Mouse (Mus musculus) heart, postnatal 0 days (tissue): ENCODE data around the gene Cmas. TPM values are rescaled to one million over a fixed set of nuclear protein-coding genes. Genes with fewer than 3 reads are reported as not detected.

Source experiments
- ATAC-seq: fragments of 200-750 bp; cut with Nextera tagmentation; 2 replicates; pipeline ENCODE4 v1.8.0; 2017; ENCODE audit warnings: low read depth, moderate number of reproducible peaks, moderate library complexity; ENCODE audit not compliant: insufficient read depth
- DNase-seq: peaks from one replicate; pipeline ENCODE4 v3.0.0-alpha.2; 2016; ENCODE audit warnings: low spot score
- H3K27ac ChIP-seq: fragments of 300-500 bp; sonication (generic); 2 replicates; pipeline ENCODE4 v1.5.1; 2014; ENCODE audit warnings: low read depth, mild to moderate bottlenecking
- H3K27me3 ChIP-seq: fragments of 300-500 bp; sonication (generic); 2 replicates; pipeline ENCODE4 v1.6.1; 2014; ENCODE audit warnings: low read length, mixed read lengths; ENCODE audit not compliant: control insufficient read depth, insufficient read depth
- H3K36me3 ChIP-seq: fragments of 300-500 bp; sonication (generic); replicated peaks from 2 replicates; pipeline ENCODE4 v1.6.1; 2014; ENCODE audit warnings: low read length, mixed read lengths; ENCODE audit not compliant: control insufficient read depth, insufficient read depth
- H3K4me1 ChIP-seq: fragments of 300-500 bp; sonication (generic); 2 replicates; pipeline ENCODE4 v1.6.1; 2014; ENCODE audit warnings: antibody characterized with exemption; ENCODE audit not compliant: control insufficient read depth, insufficient read depth
- H3K4me2 ChIP-seq: fragments of 300-500 bp; sonication (generic); 2 replicates; pipeline ENCODE4 v1.6.1; 2014; ENCODE audit warnings: low read depth, mild to moderate bottlenecking, low read length, moderate library complexity
- H3K4me3 ChIP-seq: fragments of 300-500 bp; sonication (generic); 2 replicates; pipeline ENCODE4 v1.5.1; 2014; ENCODE audit warnings: low read depth, low read length
- H3K9ac ChIP-seq: fragments of 300-500 bp; sonication (generic); replicated peaks from 2 replicates; pipeline ENCODE4 v1.6.1; 2014; ENCODE audit warnings: low read depth, low read length, mixed read lengths
- H3K9me3 ChIP-seq: fragments of 300-500 bp; sonication (generic); replicated peaks from 2 replicates; pipeline ENCODE4 v1.6.1; 2016; ENCODE audit warnings: low read length; ENCODE audit not compliant: control insufficient read depth
- CTCF ChIP-seq: IDR thresholded peaks from 2 replicates; pipeline ENCODE4 v1.5.1; 2016; ENCODE audit warnings: antibody characterized with exemption, control low read depth, low read depth
- EP300 ChIP-seq: IDR thresholded peaks from 2 replicates; pipeline ENCODE4 v1.6.1; 2016; ENCODE audit warnings: antibody characterized with exemption, low read depth
- WGBS: fragments of 180-500 bp; shearing (Covaris S2); extraction: QIAGEN DNeasy Blood & Tissue Kit; methylation state at CpG from one replicate; pipeline ENCODE4 v1.1.7; 2014; 5-methylcytosine and 5-hydroxymethylcytosine counted together
- polyA plus RNA-seq: library from polyadenylated mRNA; unstranded; fragments of >200 nt; fragmentation: Nextera tagmentation; extraction: Ambion mirVana; gene quantifications from 2 replicates; pipeline ENCODE4 v1.2.1, GENCODE M21; 2015
- total RNA-seq: library from RNA; depleted of rRNA; stranded (reverse); fragments of >200 nt; gene quantifications from 2 replicates; pipeline ENCODE4 v1.2.3, GENCODE M21; 2014; ENCODE audit warnings: low replicate concordance

Cmas gene
- total and polyA plus RNA-seq, 2 experiments from 2014 or later = 30.0 to 47.5 TPM

DNA sequence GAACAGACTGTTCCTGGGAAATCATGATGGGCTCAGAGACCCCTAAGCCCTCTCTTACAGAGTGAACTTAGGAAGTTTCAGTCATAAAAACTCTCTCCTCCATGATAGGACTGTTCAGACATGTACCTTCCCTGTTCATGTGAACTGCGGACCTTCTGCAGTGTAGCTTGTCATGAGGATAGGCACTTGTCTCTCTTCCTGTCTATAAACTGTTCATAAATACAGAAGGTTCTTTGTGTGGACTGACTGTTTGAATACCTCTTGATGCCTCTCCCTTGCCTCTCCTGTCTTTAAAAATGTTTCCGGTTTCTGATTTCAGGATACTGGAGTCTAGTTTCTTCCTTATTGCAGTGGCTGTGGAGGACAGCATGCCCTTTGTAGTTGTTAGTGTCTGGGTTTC is 3.1 kb downstream of the Cmas start:
- Histone ChIP-seq H3K4me1 (peaks cover 3% of the 10 kb centered on the region; the same call in 1 of the 2 replicates), H3K9ac (no peak overlapping the region), H3K27me3 (no peaks in the 10 kb centered on the region), H3K27ac (no peak overlapping the region), H3K4me3 (no peak overlapping the region), H3K4me2 (no peak overlapping the region), H3K9me3 (no peaks in the 10 kb centered on the region), H3K36me3 (peaks cover 31% of the 10 kb centered on the region)
- no peak for DNase-seq
- 82% methylated on average over 2 of the region's 2 CpGs for WGBS
- ATAC-seq = no peak
- no peak for TF ChIP-seq CTCF

DNA sequence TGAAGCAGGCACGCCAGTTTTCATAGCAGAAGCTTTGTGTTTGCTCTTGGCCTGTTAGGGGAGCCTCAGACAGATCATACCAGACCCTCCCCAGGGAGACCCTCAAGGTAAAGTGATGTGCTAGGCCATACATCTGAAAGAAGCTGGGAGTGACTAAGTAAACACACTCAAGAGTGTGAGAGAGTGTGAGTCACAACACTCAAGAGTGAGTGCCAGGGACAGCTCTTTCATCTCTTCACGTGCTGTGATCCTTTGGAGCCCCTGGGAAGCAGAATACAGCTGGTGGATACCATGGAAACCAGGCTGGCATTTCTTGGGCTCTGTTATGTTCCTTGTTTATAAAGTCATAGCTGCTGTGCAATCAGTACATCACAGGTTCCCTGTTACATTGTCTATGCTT is 8.4 kb downstream of the Cmas start:
- 85% methylated on average over 2 of the region's 2 CpGs for WGBS
- Histone ChIP-seq H3K4me1 (no peaks in the 10 kb centered on the region), H3K27me3 (no peaks in the 10 kb centered on the region), H3K4me2 (no peak overlapping the region), H3K9me3 (no peaks in the 10 kb centered on the region), H3K27ac (no peak overlapping the region), H3K9ac (no peak overlapping the region), H3K4me3 (no peak overlapping the region), H3K36me3 (peaks cover 73% of the 10 kb centered on the region)
- DNase-seq = no peak
- no peak for ATAC-seq
- TF ChIP-seq EP300 (no peak), CTCF (no peak)

DNA sequence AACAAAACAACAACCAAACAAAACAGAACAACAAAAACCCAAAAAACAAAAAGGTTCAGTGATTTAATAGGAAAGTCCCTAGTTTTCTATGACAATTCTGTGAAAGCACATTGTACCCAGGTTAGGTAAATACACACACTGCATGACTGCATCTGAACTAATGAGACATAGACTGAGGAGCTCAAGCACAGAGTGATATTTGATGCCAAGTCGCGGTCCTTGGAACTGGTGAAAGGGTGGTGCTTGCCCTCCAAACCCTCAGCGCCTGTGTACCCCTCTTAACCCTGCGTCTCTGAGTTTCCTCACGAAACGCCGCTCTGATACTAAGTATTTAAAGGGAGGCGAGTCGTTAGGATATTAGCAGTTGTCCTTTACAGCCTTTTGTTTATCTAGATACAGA is 10.8 kb downstream of the Cmas start:
- DNase-seq = no peak
- H3K9ac ChIP-seq = no peak overlapping the region
- H3K36me3 ChIP-seq = peaks cover 69% of the 10 kb centered on the region
- H3K27me3 ChIP-seq = no peaks in the 10 kb centered on the region
- H3K27ac ChIP-seq = no peak overlapping the region
- H3K9me3 ChIP-seq = no peaks in the 10 kb centered on the region
- 89% methylated on average over 9 of the region's 9 CpGs for WGBS
- no peaks in the 10 kb centered on the region for H3K4me1 ChIP-seq
- H3K4me3 ChIP-seq = no peak overlapping the region
- TF ChIP-seq CTCF (no peak), EP300 (no peak)
- no peak overlapping the region for H3K4me2 ChIP-seq
- no peak for ATAC-seq

DNA sequence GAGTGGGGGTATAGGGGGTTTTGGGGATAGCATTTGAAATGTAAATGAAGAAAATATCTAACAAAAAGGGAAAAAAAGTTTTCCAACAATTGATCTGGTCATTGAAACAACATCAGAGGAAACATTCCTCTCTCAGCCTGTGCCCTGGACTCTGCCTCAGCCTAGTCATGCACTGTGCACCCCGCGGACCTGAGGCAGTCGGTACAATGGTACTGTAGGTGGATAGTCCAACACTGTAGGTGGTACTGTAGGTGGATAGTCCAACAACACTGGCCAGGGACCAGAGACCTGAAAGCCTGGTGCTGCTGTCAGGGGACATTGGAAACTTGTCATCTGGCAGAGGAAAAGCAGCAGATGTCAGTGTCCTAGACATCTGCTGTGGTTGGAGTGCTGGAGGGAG is 13.4 kb downstream of the Cmas start:
- DNase-seq = no peak
- no peaks in the 10 kb centered on the region for H3K9me3 ChIP-seq
- no peak for TF ChIP-seq CTCF
- no peak for TF ChIP-seq EP300
- H3K4me1 ChIP-seq = no peaks in the 10 kb centered on the region
- H3K27ac ChIP-seq = no peak overlapping the region
- H3K4me2 ChIP-seq = no peak overlapping the region
- peaks cover 84% of the 10 kb centered on the region for H3K36me3 ChIP-seq
- no peak overlapping the region for H3K9ac ChIP-seq
- H3K4me3 ChIP-seq = no peak overlapping the region
- no peaks in the 10 kb centered on the region for H3K27me3 ChIP-seq
- no peak for ATAC-seq
- WGBS = 83% methylated on average over 3 of the region's 3 CpGs

GRCm38 (mm10) chr6:142771643-142772042 is 15.2 kb downstream of the Cmas start:
- no peak for TF ChIP-seq CTCF
- TF ChIP-seq EP300 = no peak
- WGBS = 77% methylated on average over 4 of the region's 4 CpGs
- H3K9ac ChIP-seq = no peak overlapping the region
- ATAC-seq (no peak), DNase-seq (no peak)
- H3K36me3 ChIP-seq = peaks cover 71% of the 10 kb centered on the region
- no peaks in the 10 kb centered on the region for H3K9me3 ChIP-seq
- no peak overlapping the region for H3K27ac ChIP-seq
- no peak overlapping the region for H3K4me2 ChIP-seq
- no peaks in the 10 kb centered on the region for H3K4me1 ChIP-seq
- H3K4me3 ChIP-seq = no peak overlapping the region
- H3K27me3 ChIP-seq = no peaks in the 10 kb centered on the region

- peaks cover 53% of the 10 kb centered on the region for H3K36me3 ChIP-seq
- no peak overlapping the region for H3K9ac ChIP-seq
- H3K4me2 ChIP-seq = no peak overlapping the region
- no peaks in the 10 kb centered on the region for H3K4me1 ChIP-seq
- 88% methylated on average over 5 of the region's 5 CpGs for WGBS
- ATAC-seq = no peak
- no peak for DNase-seq
- no peak overlapping the region for H3K4me3 ChIP-seq
- TF ChIP-seq EP300 (no peak), CTCF (no peak)
- no peak overlapping the region for H3K27ac ChIP-seq
- no peaks in the 10 kb centered on the region for H3K9me3 ChIP-seq
- H3K27me3 ChIP-seq = no peaks in the 10 kb centered on the region
Measured at GRCm38 (mm10) chr6:142773566-142773965, 17.1 kb downstream of the Cmas start.
